Mouse (Mus musculus) embryonic facial prominence, embryonic 12.5 days (tissue): ENCODE measurements around the gene Scd1. TPM values are rescaled to one million over a fixed set of nuclear protein-coding genes. Genes with fewer than 3 reads are reported as not detected.
"Not testable (repeated sequence)": the region's sequence is repeated elsewhere in the genome, so short reads cannot be mapped to it uniquely, and the experiment has no call there.

Experiments
- ATAC-seq: fragments of 200-750 bp; cut with Nextera tagmentation; 2 replicates; pipeline ENCODE4 v1.8.0; 2017; ENCODE audit not compliant: insufficient number of reproducible peaks, insufficient read depth, low FRiP score, low TSS enrichment
- H3K27ac ChIP-seq: fragments of 300-500 bp; sonication (generic); 2 replicates; pipeline ENCODE4 v1.5.1; 2016; ENCODE audit warnings: mild to moderate bottlenecking
- H3K27me3 ChIP-seq: fragments of 300-500 bp; sonication (generic); 2 replicates; pipeline ENCODE4 v1.6.1; 2016; ENCODE audit warnings: mild to moderate bottlenecking, moderate library complexity
- H3K36me3 ChIP-seq: fragments of 300-500 bp; sonication (generic); 2 replicates; pipeline ENCODE4 v1.6.1; 2016; ENCODE audit warnings: mild to moderate bottlenecking
- H3K4me1 ChIP-seq: fragments of 300-500 bp; sonication (generic); 2 replicates; pipeline ENCODE4 v1.6.1; 2016
- H3K4me2 ChIP-seq: fragments of 300-500 bp; sonication (generic); replicated peaks from 2 replicates; pipeline ENCODE4 v1.6.1; 2016; ENCODE audit warnings: mild to moderate bottlenecking, moderate library complexity
- H3K4me3 ChIP-seq: fragments of 300-500 bp; sonication (generic); 2 replicates; pipeline ENCODE4 v1.5.1; 2016; ENCODE audit warnings: mild to moderate bottlenecking
- H3K9ac ChIP-seq: fragments of 300-500 bp; sonication (generic); 2 replicates; pipeline ENCODE4 v1.6.1; 2016; ENCODE audit warnings: mild to moderate bottlenecking, moderate library complexity
- H3K9me3 ChIP-seq: fragments of 300-500 bp; sonication (generic); 2 replicates; pipeline ENCODE4 v1.6.1; 2016; ENCODE audit warnings: mild to moderate bottlenecking, moderate library complexity
- WGBS: fragments of 180-500 bp; shearing (Covaris S2); methylation state at CpG from one replicate; pipeline ENCODE4 v1.1.7; 2016; 5-methylcytosine and 5-hydroxymethylcytosine counted together
- polyA plus RNA-seq: library from polyadenylated mRNA; unstranded; fragments of >200 nt; fragmentation: Nextera tagmentation; extraction: Ambion mirVana; gene quantifications from 2 replicates; pipeline ENCODE4 v1.2.1, GENCODE M21; 2016

Scd1 gene
- polyA plus RNA-seq, 1 experiment from 2014 or later = 11.6 TPM

DNA sequence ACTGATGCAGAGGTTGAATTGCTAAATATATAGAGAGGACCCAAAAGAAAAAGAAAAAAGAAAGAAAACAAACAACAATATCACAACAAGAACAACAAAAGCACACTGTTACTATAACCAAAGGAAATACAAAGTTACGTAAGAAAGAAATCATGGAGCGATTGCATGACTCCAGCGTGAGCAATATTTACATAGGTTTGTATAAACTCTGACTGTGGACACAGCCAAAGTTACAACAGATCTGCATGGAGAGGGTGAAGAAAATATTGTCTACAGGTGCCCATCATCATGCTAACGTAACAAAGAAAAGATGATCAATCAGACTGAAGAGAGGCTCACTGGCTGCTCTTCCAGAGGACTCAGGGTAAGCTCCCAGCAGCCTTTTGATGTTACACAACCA is 27.6 kb downstream of the Scd1 start:
- Histone ChIP-seq H3K4me3 (no peak overlapping the region), H3K9ac (no peak overlapping the region), H3K36me3 (no peaks in the 10 kb centered on the region), H3K4me2 (no peak overlapping the region), H3K4me1 (peaks cover 5% of the 10 kb centered on the region; the same call in 1 of the 2 replicates), H3K27ac (no peak overlapping the region), H3K9me3 (no peaks in the 10 kb centered on the region), H3K27me3 (no peaks in the 10 kb centered on the region)
- no peak for ATAC-seq
- WGBS = 87% methylated on average over 4 of the region's 4 CpGs

DNA sequence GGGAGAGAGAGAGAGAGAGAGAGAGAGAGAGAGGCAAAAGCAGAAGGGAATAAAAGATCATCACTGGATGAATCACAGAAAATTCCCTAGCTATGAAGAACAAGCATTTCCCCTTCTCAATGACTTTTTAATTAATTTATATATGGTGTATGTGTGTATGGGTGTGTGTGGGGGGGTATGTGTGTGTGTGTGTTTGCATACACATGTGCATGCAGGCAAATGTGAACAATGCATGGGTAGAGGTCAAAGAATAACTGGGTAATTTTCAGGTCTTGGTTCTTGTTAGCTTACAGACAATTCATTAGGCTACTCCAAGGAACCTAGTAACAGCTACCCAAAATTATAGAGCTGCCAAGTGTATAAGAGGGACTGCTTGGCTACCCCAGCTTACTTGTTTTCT is 28.6 kb downstream of the Scd1 start:
- Histone ChIP-seq H3K9ac (no peak overlapping the region), H3K27ac (no peak overlapping the region), H3K27me3 (no peaks in the 10 kb centered on the region), H3K4me3 (no peak overlapping the region), H3K4me1 (peaks cover 5% of the 10 kb centered on the region; the same call in 1 of the 2 replicates), H3K36me3 (no peaks in the 10 kb centered on the region), H3K4me2 (no peak overlapping the region), H3K9me3 (no peaks in the 10 kb centered on the region)
- ATAC-seq = no peak

DNA sequence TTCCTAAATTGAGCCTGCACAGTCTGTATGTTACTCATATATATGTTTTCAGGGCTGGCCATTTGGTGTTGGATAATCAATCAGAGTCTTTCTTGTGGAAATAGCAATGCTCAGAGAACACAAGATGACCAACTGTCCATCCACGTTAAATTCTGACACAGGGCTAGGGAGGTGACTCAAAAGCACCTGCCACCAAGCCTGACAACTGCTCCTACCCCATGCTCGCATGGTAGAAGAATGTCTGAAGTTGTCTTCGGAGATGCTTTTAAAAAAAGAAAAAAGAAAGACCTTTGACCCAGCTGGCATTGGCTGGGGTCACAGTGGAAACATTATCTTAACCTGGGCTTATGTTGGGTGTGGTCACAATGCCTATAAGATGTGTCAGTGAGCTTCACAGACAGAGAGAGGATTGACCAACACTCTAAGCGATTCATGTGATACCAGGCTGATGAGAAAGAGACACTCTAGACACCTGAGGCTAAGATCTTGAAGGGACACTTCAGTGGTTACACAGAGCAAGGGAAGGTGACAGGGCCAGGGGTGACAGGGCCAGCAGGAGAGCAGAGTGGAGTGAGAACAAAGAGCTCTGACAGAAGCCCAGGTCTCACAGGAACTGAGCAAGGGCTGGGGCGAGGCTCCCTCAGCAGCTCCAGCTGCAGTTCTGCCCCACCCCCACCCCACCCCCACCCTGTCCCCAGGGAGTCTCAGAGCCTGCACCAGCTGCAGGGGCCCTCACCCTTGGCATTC is 29.9 kb downstream of the Scd1 start:
- H3K9me3 ChIP-seq = no peaks in the 10 kb centered on the region
- H3K4me2 ChIP-seq = no peak overlapping the region
- no peak overlapping the region for H3K27ac ChIP-seq
- ATAC-seq = no peak
- H3K4me1 ChIP-seq = peaks cover 5% of the 10 kb centered on the region; the same call in 1 of the 2 replicates
- H3K9ac ChIP-seq = no peak overlapping the region
- no peaks in the 10 kb centered on the region for H3K36me3 ChIP-seq
- whole genome bisulfite sequencing = 37% methylated on average over 5 of the region's 5 CpGs
- no peaks in the 10 kb centered on the region for H3K27me3 ChIP-seq
- H3K4me3 ChIP-seq = no peak overlapping the region

DNA sequence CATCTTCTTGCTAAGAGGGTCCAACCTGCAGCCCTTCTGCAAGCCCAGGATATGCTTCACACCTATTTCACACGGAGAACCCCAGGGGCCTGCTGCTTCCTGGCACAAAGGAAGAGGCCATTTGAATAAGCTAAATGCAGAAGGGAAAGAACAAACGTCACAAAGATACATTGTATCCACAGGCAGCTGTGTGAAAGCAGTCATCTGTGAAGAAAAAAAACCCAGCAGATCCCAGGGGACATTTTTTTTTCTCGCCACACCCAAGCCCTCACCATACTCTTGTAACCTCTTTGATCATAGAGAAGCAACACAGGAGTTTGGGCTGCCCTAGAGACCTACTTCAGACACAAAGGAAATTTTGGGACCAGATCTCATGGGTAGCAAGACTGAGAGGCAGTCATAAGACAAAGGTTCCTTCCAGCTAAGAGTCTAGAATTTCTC is 31.1 kb downstream of the Scd1 start:
- Histone ChIP-seq H3K27ac (no peak overlapping the region), H3K4me1 (peaks cover 5% of the 10 kb centered on the region; the same call in 1 of the 2 replicates), H3K4me2 (no peak overlapping the region), H3K9ac (no peak overlapping the region), H3K9me3 (no peaks in the 10 kb centered on the region), H3K4me3 (no peak overlapping the region), H3K36me3 (no peaks in the 10 kb centered on the region), H3K27me3 (no peaks in the 10 kb centered on the region)
- ATAC-seq = no peak
- 26% methylated on average over 3 of the region's 3 CpGs for WGBS

DNA sequence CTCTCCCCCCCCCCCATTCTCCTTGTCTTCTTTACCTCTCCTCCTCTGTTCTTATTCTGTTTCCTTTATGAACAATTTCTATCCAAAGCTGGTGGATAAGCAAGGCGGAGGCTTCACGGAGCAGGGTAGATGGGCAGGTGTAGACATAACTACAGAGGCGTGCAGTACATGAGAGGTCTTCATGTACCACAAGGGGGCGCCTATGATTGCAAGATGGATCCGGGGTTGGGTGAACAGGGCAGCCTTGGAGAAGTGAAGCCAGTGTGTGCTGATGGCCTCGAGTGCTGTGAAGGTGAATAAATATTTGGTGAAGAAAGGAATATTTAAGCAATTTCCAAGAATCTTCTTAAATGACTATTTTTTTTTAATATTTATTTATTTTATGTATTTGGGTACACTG is 34.7 kb downstream of the Scd1 start:
- Histone ChIP-seq H3K36me3 (no peaks in the 10 kb centered on the region), H3K9me3 (no peaks in the 10 kb centered on the region), H3K27ac (no peak overlapping the region), H3K27me3 (no peaks in the 10 kb centered on the region), H3K9ac (no peak overlapping the region), H3K4me3 (no peak overlapping the region), H3K4me1 (peaks cover 3% of the 10 kb centered on the region; the same call in 1 of the 2 replicates), H3K4me2 (no peak overlapping the region)
- 20% methylated on average over 6 of the region's 6 CpGs for WGBS
- ATAC-seq = no peak

DNA sequence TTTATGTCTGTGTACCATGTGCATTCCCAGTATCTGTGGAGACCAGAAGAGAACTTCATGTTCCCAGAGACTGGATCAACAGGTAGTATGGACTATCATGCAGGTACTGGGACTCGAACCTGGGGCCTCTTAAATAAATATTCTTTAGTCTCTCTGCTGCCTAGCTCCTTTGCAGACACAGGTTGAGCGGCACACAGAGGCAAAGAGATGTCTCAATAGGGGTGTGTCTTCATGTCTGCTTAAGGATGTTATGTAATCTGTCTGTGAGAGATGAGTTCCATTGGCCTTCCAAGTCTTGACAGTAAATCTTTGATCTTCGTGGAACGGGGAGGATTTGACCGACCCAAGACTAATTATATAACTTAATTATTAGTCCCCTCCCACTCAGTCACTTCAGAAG is 37.4 kb downstream of the Scd1 start:
- H3K27ac ChIP-seq = no peak overlapping the region
- H3K9ac ChIP-seq = no peak overlapping the region
- 70% methylated on average over 5 of the region's 5 CpGs for WGBS
- no peak for ATAC-seq
- no peaks in the 10 kb centered on the region for H3K9me3 ChIP-seq
- H3K36me3 ChIP-seq = no peaks in the 10 kb centered on the region
- no peak overlapping the region for H3K4me2 ChIP-seq
- H3K27me3 ChIP-seq = no peaks in the 10 kb centered on the region
- H3K4me3 ChIP-seq = no peak overlapping the region
- H3K4me1 ChIP-seq = no peaks in the 10 kb centered on the region

DNA sequence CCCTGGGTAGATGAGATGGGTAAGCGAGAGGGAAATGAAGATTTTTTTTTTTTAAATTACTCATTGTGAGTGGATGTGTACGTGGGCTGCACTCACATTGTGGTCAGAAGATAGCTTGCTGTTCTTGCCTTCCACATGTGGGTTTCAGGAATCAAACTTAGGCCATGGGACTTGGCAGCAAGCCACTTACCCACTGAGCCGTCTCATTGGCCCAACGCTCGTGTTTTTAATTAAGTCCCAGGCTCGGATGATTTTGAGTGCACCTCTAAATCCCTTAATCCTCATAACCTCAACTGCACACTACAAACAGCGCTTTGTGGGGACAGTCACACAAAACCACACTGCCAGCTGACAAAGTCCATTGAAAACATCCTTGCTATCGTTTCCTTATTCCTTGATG is 38.3 kb downstream of the Scd1 start:
- WGBS = 52% methylated on average over 8 of the region's 8 CpGs
- H3K27ac ChIP-seq = no peak overlapping the region
- no peak overlapping the region for H3K4me3 ChIP-seq
- no peaks in the 10 kb centered on the region for H3K9me3 ChIP-seq
- no peaks in the 10 kb centered on the region for H3K4me1 ChIP-seq
- no peaks in the 10 kb centered on the region for H3K27me3 ChIP-seq
- H3K9ac ChIP-seq = no peak overlapping the region
- no peak overlapping the region for H3K4me2 ChIP-seq
- ATAC-seq = no peak
- no peaks in the 10 kb centered on the region for H3K36me3 ChIP-seq

DNA sequence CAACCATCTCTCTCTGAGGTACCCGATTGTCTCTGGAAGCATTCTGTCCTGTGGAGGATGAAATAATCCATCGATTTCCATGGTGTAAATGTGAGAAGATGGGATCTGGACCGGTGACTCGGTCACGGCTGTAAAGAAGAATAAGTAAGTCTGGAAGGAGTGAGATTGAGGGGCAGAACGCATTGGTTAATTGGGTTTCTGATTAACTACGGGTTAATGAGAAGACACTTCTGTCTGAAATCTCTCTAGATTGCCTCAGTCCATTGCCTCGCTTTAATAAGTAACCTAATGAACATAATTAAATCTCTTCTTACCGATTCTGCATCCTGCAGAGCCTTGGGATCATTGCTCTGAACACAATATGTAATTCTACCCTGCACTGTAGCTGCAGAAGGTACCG is 40.6 kb downstream of the Scd1 start:
- H3K9ac ChIP-seq = not testable (repeated sequence)

DNA sequence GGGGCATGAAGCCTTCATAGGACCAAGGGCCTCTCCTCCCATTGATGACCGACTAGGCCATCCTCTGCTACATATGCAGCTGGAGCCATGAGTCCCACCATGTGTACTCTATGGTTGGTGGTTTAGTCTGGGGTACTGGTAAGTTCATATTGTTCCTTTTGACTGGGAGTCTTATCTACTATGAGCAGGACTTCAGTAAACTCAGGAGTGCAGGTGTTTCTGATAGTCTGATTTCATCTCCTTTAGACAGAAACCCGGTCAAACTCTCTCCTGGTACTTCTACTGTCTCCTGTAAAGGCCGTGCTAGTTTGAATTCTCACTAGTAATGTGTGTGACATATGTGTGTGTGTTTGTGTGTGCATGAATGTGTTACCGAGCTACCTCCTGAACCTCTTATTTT is 41.9 kb downstream of the Scd1 start:
- no peak for ATAC-seq

More for the DNA sequence above, 40.6 kb downstream of the Scd1 start:
- not testable (repeated sequence) for ATAC-seq, H3K4me3 ChIP-seq, H3K4me1 ChIP-seq, H3K27ac ChIP-seq, H3K27me3 ChIP-seq, H3K36me3 ChIP-seq, H3K4me2 ChIP-seq, H3K9me3 ChIP-seq
- WGBS = 80% methylated on average over 10 of the region's 10 CpGs

DNA sequence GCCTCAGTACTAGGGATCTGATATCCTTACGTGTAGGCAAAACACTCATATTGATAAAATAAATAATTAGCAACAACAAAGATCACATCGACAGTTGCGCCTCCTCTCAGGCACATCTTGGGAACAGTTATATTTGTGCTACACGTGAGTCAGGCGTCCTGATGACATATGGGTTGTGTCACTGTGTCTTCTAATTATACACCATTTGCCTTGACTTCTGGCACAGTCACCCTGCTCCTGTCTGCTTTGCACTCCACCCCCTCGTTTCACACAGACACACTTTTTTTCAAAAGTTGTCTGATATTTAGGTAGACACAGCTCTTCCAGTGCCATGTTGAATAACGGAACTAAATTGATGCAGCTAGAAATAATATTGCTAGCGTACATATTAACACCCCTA is 43.6 kb downstream of the Scd1 start:
- Histone ChIP-seq H3K9me3 (0 out of 2 replicates have a peak, but pooled peaks cover 3% of the 10 kb centered on the region), H3K27me3 (no peaks in the 10 kb centered on the region), H3K4me3 (no peak overlapping the region), H3K27ac (no peak overlapping the region), H3K36me3 (no peaks in the 10 kb centered on the region), H3K4me2 (no peak overlapping the region), H3K9ac (no peak overlapping the region), H3K4me1 (0 out of 2 replicates have a peak, but pooled peaks cover under 1% of the 10 kb centered on the region)
- no peak for ATAC-seq
- 84% methylated on average over 8 of the region's 8 CpGs for WGBS

More for the DNA sequence above, 41.9 kb downstream of the Scd1 start:
- Histone ChIP-seq H3K9me3 (0 out of 2 replicates have a peak, but pooled peaks cover 3% of the 10 kb centered on the region), H3K4me1 (no peaks in the 10 kb centered on the region), H3K36me3 (no peaks in the 10 kb centered on the region), H3K4me3 (no peak overlapping the region), H3K4me2 (no peak overlapping the region), H3K27ac (no peak overlapping the region), H3K27me3 (no peaks in the 10 kb centered on the region), H3K9ac (no peak overlapping the region)
- 91% methylated on average over 4 of the region's 4 CpGs for WGBS

DNA sequence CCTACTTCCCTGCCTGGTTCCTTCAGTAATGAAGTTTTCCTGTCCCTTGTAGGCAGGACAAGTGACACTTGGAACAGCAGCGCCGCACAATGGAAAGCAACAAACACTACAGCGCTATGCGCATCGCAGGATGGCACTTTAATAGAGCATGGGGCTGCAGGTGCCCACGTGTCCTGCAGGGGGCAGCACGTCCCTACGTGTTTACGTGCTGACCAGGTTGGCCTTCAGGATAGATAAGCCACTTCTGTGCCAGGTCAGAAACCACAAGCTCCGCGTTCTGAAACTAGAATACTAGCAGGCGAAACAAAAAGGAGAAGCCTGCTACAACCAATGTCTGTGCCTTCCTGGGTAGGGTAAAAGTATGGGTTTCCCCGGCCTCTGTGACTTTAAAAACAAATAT is 44.1 kb downstream of the Scd1 start:
- no peaks in the 10 kb centered on the region for H3K27me3 ChIP-seq
- no peak overlapping the region for H3K4me2 ChIP-seq
- 23% methylated on average over 13 of the region's 13 CpGs for whole genome bisulfite sequencing
- no peak for ATAC-seq
- 0 out of 2 replicates have a peak, but pooled peaks cover 3% of the 10 kb centered on the region for H3K4me1 ChIP-seq
- H3K9me3 ChIP-seq = 0 out of 2 replicates have a peak, but pooled peaks cover 3% of the 10 kb centered on the region
- H3K9ac ChIP-seq = no peak overlapping the region
- H3K4me3 ChIP-seq = no peak overlapping the region
- no peaks in the 10 kb centered on the region for H3K36me3 ChIP-seq
- H3K27ac ChIP-seq = no peak overlapping the region

DNA sequence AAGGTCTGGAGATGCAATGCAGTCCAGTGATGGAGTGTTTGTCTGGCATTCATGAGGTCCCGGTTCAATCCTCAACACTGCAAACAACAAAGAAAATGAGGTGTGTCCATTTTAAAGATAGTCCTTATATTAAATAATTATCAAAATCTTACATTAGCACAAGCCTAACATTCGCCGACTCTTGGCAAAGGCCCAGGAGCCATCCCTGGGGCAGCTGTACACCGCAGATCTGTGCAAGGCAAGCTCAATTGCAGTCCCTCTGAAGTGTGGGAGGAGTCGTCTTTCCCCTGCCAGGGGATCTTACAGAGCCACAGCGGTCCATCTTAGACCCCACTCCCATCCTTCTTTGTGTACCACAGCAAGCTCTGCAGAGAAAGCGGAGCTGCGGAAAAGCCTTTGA is 49.0 kb downstream of the Scd1 start:
- H3K27me3 ChIP-seq = no peaks in the 10 kb centered on the region
- H3K4me1 ChIP-seq = 0 out of 2 replicates have a peak, but pooled peaks cover 3% of the 10 kb centered on the region
- no peaks in the 10 kb centered on the region for H3K36me3 ChIP-seq
- no peak overlapping the region for H3K27ac ChIP-seq
- no peak for ATAC-seq
- WGBS = 51% methylated on average over 8 of the region's 8 CpGs
- H3K9ac ChIP-seq = no peak overlapping the region
- H3K9me3 ChIP-seq = 0 out of 2 replicates have a peak, but pooled peaks cover 3% of the 10 kb centered on the region
- no peak overlapping the region for H3K4me3 ChIP-seq
- H3K4me2 ChIP-seq = no peak overlapping the region
